Comparison of ENCODE assay signal across 13 mouse cellular contexts in the genomic region with DNA sequence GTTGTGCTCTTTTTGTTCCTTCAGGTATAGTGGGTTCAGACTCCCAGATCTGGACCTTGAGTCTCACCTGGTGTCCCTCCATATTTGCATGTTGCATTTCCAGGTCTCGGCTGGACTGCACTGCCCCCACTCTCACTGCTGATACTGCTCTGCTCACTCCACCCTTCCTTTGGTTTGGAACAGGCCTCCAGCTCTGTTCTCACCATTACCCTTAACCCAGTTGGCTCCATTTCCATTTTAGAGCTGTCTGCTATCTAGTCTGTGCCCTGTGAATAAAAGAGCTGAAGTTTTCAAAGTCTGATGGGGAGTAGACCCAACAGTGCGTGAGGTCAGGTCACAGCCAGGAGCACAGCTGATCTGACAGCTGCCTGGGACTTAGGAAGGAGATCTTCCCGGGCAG. TPM values are rescaled to one million over a fixed set of nuclear protein-coding genes. Genes with fewer than 3 reads are reported as not detected.
"Had no signal": no experiment of that assay in that cellular context is flagged by ENCODE, and none has a peak within 500 bp of the region (broad histone marks: within the 10 kb centered on the region; RNA-seq: fewer than 3 reads in every experiment).

No protein-coding gene starts in this region.

- H3K27ac ChIP-seq: limb, embryonic 15.5 days; liver, embryonic 15.5 days; midbrain, embryonic 10.5 days; neural tube, embryonic 12.5 days; stomach, postnatal 0 days had no signal

- H3K4me3 ChIP-seq: limb, embryonic 15.5 days; liver, embryonic 15.5 days; midbrain, embryonic 10.5 days; neural tube, embryonic 12.5 days had no signal

- H3K4me1 ChIP-seq: limb, embryonic 15.5 days; midbrain, embryonic 10.5 days; neural tube, embryonic 12.5 days had no signal

- DNase-seq: layer of hippocampus, adult 9-11 months; layer of hippocampus, postnatal 36 days; lung, embryonic 14.5 days; lung, postnatal 10 days; lung, postnatal 4 days; midbrain, embryonic 14.5 days; thymus, postnatal 4 days had no signal

- H3K27me3 ChIP-seq: limb, embryonic 15.5 days; liver, embryonic 15.5 days; neural tube, embryonic 12.5 days had no signal

- H3K9me3 ChIP-seq: limb, embryonic 15.5 days; liver, embryonic 15.5 days; midbrain, embryonic 10.5 days; neural tube, embryonic 12.5 days had no signal

- H3K4me2 ChIP-seq: limb, embryonic 15.5 days; liver, embryonic 15.5 days; lung, embryonic 14.5 days; neural tube, embryonic 12.5 days had no signal

RNA-seq across cellular contexts. Expression of a gene that starts 29.1 kb away (rescaled TPM):
- total RNA-seq: layer of hippocampus, postnatal 36 days; megakaryocyte, adult 5-6 weeks had no signal
- polyA plus RNA-seq: neural tube, embryonic 12.5 days had no signal
